Mouse (Mus musculus): Measurements from ENCODE around the gene Nop9. TPM values are rescaled to one million over a fixed set of nuclear protein-coding genes. Genes with fewer than 3 reads are reported as not detected.

Nop9 gene
- polyA plus RNA-seq, 1 experiment from 2014 or later, result 25.2 TPM

DNA sequence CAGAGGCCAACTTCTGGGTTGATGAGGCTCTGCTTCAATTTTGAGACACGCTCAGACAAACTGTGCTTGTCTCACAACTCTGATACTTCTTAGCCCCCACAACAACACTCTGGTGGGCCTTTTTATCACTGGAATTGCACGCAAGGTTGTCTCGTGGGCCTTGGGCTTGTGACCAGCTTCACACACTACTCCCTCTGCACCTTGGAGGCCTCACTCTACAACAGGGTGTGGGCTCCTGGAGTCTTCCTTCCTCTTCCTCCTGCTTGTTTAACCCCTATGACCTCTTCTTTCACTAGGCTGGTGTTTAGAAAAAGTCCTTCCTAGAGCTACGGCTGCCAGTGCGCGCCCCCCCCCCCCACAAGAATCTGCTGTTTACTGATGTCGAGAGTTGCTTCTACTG lies 31.2 kb downstream of the Nop9 start:
- whole genome bisulfite sequencing, result 58% methylated on average over 7 of the region's 7 CpGs
- no peak overlapping the region for H3K27ac ChIP-seq (replicated peaks in 1 of 2; ENCODE audit: control insufficient read depth in 1 of 2, insufficient read depth in 1 of 2, low read depth in 2 of 2, low read length in 2 of 2)
- ATAC-seq (ENCODE audit: insufficient number of reproducible peaks, insufficient read depth, low FRiP score, low read depth), result no peak

DNA sequence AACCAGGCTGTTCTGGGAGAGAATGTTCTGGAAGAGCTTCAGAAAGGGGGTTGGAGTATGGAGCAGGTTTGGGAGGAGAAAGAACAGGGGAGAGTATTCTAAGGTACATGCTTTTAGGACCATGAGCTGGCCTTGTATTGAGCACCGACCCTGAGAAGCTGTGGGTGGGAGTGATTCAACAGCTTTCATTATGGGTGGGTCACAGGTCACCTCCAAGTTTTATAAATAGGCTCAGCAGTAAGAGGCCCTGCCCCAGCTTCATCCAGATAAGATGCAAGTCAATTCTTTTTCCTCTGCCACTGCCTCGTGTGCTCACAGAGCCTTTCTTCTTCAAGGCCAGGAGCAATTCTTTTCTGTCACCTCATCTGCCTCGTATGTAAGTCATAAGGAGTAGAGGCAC lies 31.7 kb downstream of the Nop9 start:
- peaks cover 9 to 10% of the 10 kb centered on the region in 2 experiments; a peak in 3 of 4 replicates for H3K4me1 ChIP-seq (ENCODE audit: control insufficient read depth in 2 of 2, insufficient read depth in 2 of 2, low read length in 2 of 2)
- H3K4me3 ChIP-seq (ENCODE audit: control insufficient read depth in 1 of 2, insufficient read depth in 1 of 2, low read depth in 1 of 2, low read length in 2 of 2), result no peak overlapping the region
- no peaks in the 10 kb centered on the region for H3K9me3 ChIP-seq (ENCODE audit: control insufficient read depth, low read length)
- WGBS, result 21% methylated on average over 3 of the region's 3 CpGs
- H3K27me3 ChIP-seq (ENCODE audit: control insufficient read depth, insufficient read depth, low read length), result peaks cover 8% of the 10 kb centered on the region
- H3K4me2 ChIP-seq (ENCODE audit: low read length), result no peak overlapping the region
- H3K36me3 ChIP-seq (ENCODE audit: control insufficient read depth, insufficient read depth, low read length), result peaks cover 27% of the 10 kb centered on the region
- no peak overlapping the region for H3K27ac ChIP-seq (replicated peaks in 1 of 2; ENCODE audit: control insufficient read depth in 1 of 2, insufficient read depth in 1 of 2, low read depth in 2 of 2, low read length in 2 of 2)
- ATAC-seq (ENCODE audit: insufficient number of reproducible peaks, insufficient read depth, low FRiP score, low read depth), result no peak
- no peak overlapping the region for H3K9ac ChIP-seq (ENCODE audit: low read length)

More for the DNA sequence above, 31.2 kb downstream of the Nop9 start:
- H3K27me3 ChIP-seq (ENCODE audit: control insufficient read depth, insufficient read depth, low read length), result peaks cover 5% of the 10 kb centered on the region
- no peak overlapping the region for H3K9ac ChIP-seq (ENCODE audit: low read length)
- H3K36me3 ChIP-seq (ENCODE audit: control insufficient read depth, insufficient read depth, low read length), result peaks cover 27% of the 10 kb centered on the region
- H3K4me2 ChIP-seq (ENCODE audit: low read length), result no peak overlapping the region
- H3K4me3 ChIP-seq (ENCODE audit: control insufficient read depth in 1 of 2, insufficient read depth in 1 of 2, low read depth in 1 of 2, low read length in 2 of 2), result no peak overlapping the region
- peaks cover 9 to 10% of the 10 kb centered on the region in 2 experiments; a peak in 3 of 4 replicates for H3K4me1 ChIP-seq (ENCODE audit: control insufficient read depth in 2 of 2, insufficient read depth in 2 of 2, low read length in 2 of 2)
- H3K9me3 ChIP-seq (ENCODE audit: control insufficient read depth, low read length), result no peaks in the 10 kb centered on the region

- Histone ChIP-seq H3K9ac (ENCODE audit: low read length) (no peak overlapping the region), H3K27ac (replicated peaks in 1 of 2; ENCODE audit: control insufficient read depth in 1 of 2, insufficient read depth in 1 of 2, low read depth in 2 of 2, low read length in 2 of 2) (no peak overlapping the region), H3K27me3 (ENCODE audit: control insufficient read depth, insufficient read depth, low read length) (peaks cover 12% of the 10 kb centered on the region), H3K4me1 (ENCODE audit: control insufficient read depth in 2 of 2, insufficient read depth in 2 of 2, low read length in 2 of 2) (peaks cover 10 to 11% of the 10 kb centered on the region in 2 experiments; a peak in 3 of 4 replicates), H3K4me2 (ENCODE audit: low read length) (no peak overlapping the region), H3K36me3 (ENCODE audit: control insufficient read depth, insufficient read depth, low read length) (peaks cover 27% of the 10 kb centered on the region), H3K4me3 (ENCODE audit: control insufficient read depth in 1 of 2, insufficient read depth in 1 of 2, low read depth in 1 of 2, low read length in 2 of 2) (no peak overlapping the region), H3K9me3 (ENCODE audit: control insufficient read depth, low read length) (no peaks in the 10 kb centered on the region)
- ATAC-seq (ENCODE audit: insufficient number of reproducible peaks, insufficient read depth, low FRiP score, low read depth), result no peak
- 83% methylated on average over 11 of the region's 11 CpGs for WGBS
Observed at GRCm38 (mm10) chr14:55777806-55778205, 32.3 kb downstream of the Nop9 start.

DNA sequence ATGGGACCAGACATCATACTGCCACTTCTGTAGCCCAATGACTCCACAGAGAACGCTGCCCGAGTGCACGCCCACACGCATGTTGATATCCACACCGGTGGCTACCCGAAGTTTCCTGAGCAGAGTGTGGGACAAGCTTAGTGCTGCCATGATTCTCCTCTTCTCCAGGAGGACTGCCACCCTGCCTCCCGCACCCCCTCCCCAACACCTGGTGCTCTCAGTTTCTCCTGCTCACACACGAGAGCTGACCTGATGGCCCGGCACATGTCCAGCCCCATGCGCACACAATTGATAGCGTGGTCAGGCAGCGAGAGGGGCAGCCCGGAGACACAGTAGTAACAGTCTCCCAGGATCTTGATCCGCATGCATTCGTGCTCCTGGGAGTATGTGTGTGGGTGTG lies 33.2 kb downstream of the Nop9 start:
- no peak overlapping the region for H3K4me3 ChIP-seq (ENCODE audit: control insufficient read depth in 1 of 2, insufficient read depth in 1 of 2, low read depth in 1 of 2, low read length in 2 of 2)
- WGBS, result 81% methylated on average over 15 of the region's 15 CpGs
- no peak overlapping the region for H3K9ac ChIP-seq (ENCODE audit: low read length)
- peaks cover 22% of the 10 kb centered on the region for H3K36me3 ChIP-seq (ENCODE audit: control insufficient read depth, insufficient read depth, low read length)
- H3K27ac ChIP-seq (replicated peaks in 1 of 2; ENCODE audit: control insufficient read depth in 1 of 2, insufficient read depth in 1 of 2, low read depth in 2 of 2, low read length in 2 of 2), result no peak overlapping the region
- peaks cover 13% of the 10 kb centered on the region for H3K27me3 ChIP-seq (ENCODE audit: control insufficient read depth, insufficient read depth, low read length)
- H3K4me1 ChIP-seq (ENCODE audit: control insufficient read depth in 2 of 2, insufficient read depth in 2 of 2, low read length in 2 of 2), result peaks cover 10 to 11% of the 10 kb centered on the region in 2 experiments; a peak in 3 of 4 replicates
- H3K9me3 ChIP-seq (ENCODE audit: control insufficient read depth, low read length), result no peaks in the 10 kb centered on the region
- H3K4me2 ChIP-seq (ENCODE audit: low read length), result no peak overlapping the region
- ATAC-seq (ENCODE audit: insufficient number of reproducible peaks, insufficient read depth, low FRiP score, low read depth), result no peak

GRCm38 (mm10) chr14:55779656-55780055 lies 34.2 kb downstream of the Nop9 start:
- peaks cover 22% of the 10 kb centered on the region for H3K36me3 ChIP-seq (ENCODE audit: control insufficient read depth, insufficient read depth, low read length)
- H3K9ac ChIP-seq (ENCODE audit: low read length), result no peak overlapping the region
- ATAC-seq (ENCODE audit: insufficient number of reproducible peaks, insufficient read depth, low FRiP score, low read depth), result no peak
- H3K27me3 ChIP-seq (ENCODE audit: control insufficient read depth, insufficient read depth, low read length), result peaks cover 23% of the 10 kb centered on the region
- H3K4me2 ChIP-seq (ENCODE audit: low read length), result no peak overlapping the region
- no peak overlapping the region for H3K4me3 ChIP-seq (ENCODE audit: control insufficient read depth in 1 of 2, insufficient read depth in 1 of 2, low read depth in 1 of 2, low read length in 2 of 2)
- WGBS, result 56% methylated on average over 16 of the region's 16 CpGs
- H3K9me3 ChIP-seq (ENCODE audit: control insufficient read depth, low read length), result no peaks in the 10 kb centered on the region
- peaks cover 11 to 13% of the 10 kb centered on the region in 2 experiments; a peak in 3 of 4 replicates for H3K4me1 ChIP-seq (ENCODE audit: control insufficient read depth in 2 of 2, insufficient read depth in 2 of 2, low read length in 2 of 2)
- H3K27ac ChIP-seq (replicated peaks in 1 of 2; ENCODE audit: control insufficient read depth in 1 of 2, insufficient read depth in 1 of 2, low read depth in 2 of 2, low read length in 2 of 2), result no peak overlapping the region

DNA sequence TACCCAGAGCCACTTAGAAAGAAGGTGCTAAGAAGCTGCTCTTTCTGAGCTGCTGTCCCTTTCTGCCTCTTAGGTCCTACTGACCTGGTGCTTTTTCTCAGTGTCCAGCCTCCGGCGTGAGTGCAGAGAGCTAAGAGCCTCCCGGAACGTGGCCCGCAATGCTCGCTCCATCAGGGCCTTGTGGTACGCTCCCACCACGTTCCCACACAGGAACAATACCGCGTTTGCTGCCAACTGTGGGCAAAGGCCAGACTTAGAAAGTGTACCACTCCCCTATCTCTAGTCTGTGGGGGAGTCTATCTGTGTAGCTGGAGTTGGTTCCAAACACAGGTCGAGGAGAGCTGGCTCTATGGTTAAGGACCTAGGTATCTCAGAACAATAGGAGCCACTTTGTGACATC lies 35.2 kb downstream of the Nop9 start:
- Histone ChIP-seq H3K9ac (ENCODE audit: low read length) (no peak overlapping the region), H3K27me3 (ENCODE audit: control insufficient read depth, insufficient read depth, low read length) (peaks cover 32% of the 10 kb centered on the region), H3K4me1 (ENCODE audit: control insufficient read depth in 2 of 2, insufficient read depth in 2 of 2, low read length in 2 of 2) (peaks cover 11 to 13% of the 10 kb centered on the region in 2 experiments; a peak in 3 of 4 replicates), H3K4me3 (ENCODE audit: control insufficient read depth in 1 of 2, insufficient read depth in 1 of 2, low read depth in 1 of 2, low read length in 2 of 2) (no peak overlapping the region), H3K9me3 (ENCODE audit: control insufficient read depth, low read length) (no peaks in the 10 kb centered on the region), H3K27ac (replicated peaks in 1 of 2; ENCODE audit: control insufficient read depth in 1 of 2, insufficient read depth in 1 of 2, low read depth in 2 of 2, low read length in 2 of 2) (no peak overlapping the region), H3K4me2 (ENCODE audit: low read length) (0 out of 2 replicates have a peak overlapping the region, but pooled peaks have one; percentile 24), H3K36me3 (ENCODE audit: control insufficient read depth, insufficient read depth, low read length) (peaks cover 22% of the 10 kb centered on the region)
- ATAC-seq (ENCODE audit: insufficient number of reproducible peaks, insufficient read depth, low FRiP score, low read depth), result no peak
- 82% methylated on average over 11 of the region's 11 CpGs for WGBS

DNA sequence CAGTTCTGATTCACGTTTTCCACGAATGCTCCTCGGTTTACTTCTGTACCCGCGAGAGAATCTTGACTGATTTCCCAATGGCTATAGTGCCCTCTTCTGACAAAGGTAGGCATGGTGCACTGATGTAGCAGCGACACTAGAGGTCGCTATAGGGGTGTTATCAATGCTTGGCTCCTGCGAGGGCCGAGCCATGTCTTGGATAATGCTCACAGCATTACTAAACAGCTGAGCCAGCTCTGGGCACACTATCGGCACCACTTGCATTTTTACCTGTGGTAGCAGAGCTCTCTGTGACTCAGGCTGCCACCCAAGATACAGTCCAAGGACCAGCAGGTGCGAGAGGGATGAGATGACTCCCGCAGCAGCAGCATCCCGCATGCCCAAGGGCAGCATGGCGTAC lies 35.8 kb downstream of the Nop9 start:
- Histone ChIP-seq H3K4me2 (ENCODE audit: low read length) (peak overlapping the region; percentile 63), H3K4me3 (ENCODE audit: control insufficient read depth in 1 of 2, insufficient read depth in 1 of 2, low read depth in 1 of 2, low read length in 2 of 2) (no peak overlapping the region), H3K27me3 (ENCODE audit: control insufficient read depth, insufficient read depth, low read length) (peaks cover 36% of the 10 kb centered on the region), H3K9me3 (ENCODE audit: control insufficient read depth, low read length) (no peaks in the 10 kb centered on the region), H3K36me3 (ENCODE audit: control insufficient read depth, insufficient read depth, low read length) (peaks cover 22% of the 10 kb centered on the region), H3K9ac (ENCODE audit: low read length) (0 out of 2 replicates have a peak overlapping the region, but pooled peaks have one; percentile 4), H3K27ac (replicated peaks in 1 of 2; ENCODE audit: control insufficient read depth in 1 of 2, insufficient read depth in 1 of 2, low read depth in 2 of 2, low read length in 2 of 2) (0 out of 4 replicates have a peak overlapping the region, but pooled peaks of 1 of the 2 experiments have one; percentile 34), H3K4me1 (ENCODE audit: control insufficient read depth in 2 of 2, insufficient read depth in 2 of 2, low read length in 2 of 2) (peaks cover 11 to 13% of the 10 kb centered on the region in 2 experiments; a peak in 3 of 4 replicates)
- WGBS, result 14% methylated on average over 14 of the region's 14 CpGs
- ATAC-seq (ENCODE audit: insufficient number of reproducible peaks, insufficient read depth, low FRiP score, low read depth), result peak; percentile 36; the same call in 1 of the 2 replicates

Measured in heart, embryonic 14.5 days (tissue).